Mouse (Mus musculus): Measurements from ENCODE around the gene Pigp.

DNA sequence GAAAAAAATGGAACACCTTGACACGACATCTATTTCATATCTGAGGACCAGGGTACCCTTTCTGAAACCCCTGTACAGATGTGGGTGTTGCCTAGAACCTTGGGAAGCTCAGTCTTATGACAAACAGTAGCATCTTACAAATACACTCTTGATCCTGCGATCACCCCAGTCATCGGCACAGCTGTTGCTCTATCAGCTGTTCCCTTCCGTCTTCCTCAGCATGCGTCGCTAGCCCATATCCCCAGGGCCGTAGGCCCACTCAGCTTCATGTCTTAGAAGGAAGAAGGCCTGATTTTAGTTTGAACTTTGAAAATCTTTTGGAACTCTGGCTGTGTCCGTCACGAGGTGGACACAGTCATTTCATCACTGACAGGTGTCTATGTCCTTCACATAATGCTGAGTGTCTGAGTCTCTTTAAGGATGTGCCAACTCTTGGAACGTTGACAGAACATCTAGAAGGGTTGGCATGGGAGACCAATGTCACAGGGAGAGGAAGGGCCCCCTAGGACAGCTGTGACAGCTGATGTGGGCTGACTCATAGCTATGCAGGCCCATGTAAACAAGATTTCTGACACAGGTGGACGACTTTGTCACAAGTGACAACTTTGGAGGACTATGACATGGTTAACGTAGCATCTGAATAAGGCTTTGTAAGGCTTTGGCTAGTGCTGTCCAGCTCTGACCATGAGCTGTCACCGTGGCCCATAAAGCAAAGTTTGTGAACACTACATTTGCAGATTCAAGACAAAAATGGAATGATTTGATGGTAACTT, 10.9 kb downstream of the Pigp start:
- no peak for TF ChIP-seq GATA1 (IDR thresholded peaks at IDR 0.05; ENCODE audit: borderline replicate concordance, low read length)
- TF ChIP-seq FLI1 (IDR thresholded peaks at IDR 0.05; ENCODE audit: low read length), result no peak

Data from megakaryocyte, embryonic 14.5 days (primary cell).